Mouse (Mus musculus) cerebral cortex, adult 2 months (tissue): Measurements from ENCODE around the gene Mxd1.

ENCODE experiments used
- WGBS: fragments of 180-500 bp; shearing (Covaris S2); methylation state at CpG from one replicate; pipeline ENCODE4 v1.1.7; 2018; 5-methylcytosine and 5-hydroxymethylcytosine counted together

Mxd1 gene

DNA sequence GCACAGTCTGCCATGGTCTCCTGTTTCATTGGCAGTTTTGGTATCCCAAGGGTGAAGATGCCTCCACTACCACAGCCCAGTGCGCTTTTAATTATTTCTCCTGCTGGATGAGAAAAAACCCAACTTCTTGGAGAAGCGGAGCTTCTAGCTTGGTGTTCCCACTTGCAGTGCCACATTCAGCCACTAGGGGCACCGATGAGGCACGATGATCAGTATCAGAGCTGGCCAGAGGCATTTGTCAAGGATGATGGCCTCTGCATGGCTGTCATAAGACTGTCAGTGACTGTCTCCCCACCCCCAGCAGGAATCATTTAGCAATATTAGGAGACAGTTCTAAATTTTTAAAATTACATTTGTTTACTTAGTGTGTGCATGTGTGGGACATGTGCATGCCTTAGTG lies 69.8 kb downstream of the Mxd1 start:
- WGBS = 21% methylated on average over 4 of the region's 4 CpGs

DNA sequence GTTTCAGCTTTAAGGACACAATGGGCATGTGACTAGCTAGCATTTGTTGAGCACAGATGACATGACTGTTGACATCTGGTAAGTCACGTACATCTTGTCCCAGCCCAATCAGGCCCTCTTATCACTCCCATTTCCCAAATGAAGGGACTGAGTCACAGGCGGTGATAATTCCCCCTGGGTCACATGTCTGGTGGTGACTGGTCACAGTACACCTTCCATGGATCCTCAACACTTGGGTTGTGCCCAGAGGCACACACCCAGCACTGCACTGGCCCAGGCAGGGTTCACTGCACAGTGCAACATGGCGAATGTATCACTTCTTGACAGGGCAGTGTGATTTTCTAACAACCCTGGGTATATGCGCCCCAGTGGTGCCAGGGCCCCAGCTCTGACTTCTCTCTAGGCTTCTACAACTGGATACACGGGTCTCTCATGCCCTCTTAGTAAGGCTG lies 70.2 kb downstream of the Mxd1 start:
- 83% methylated on average over 5 of the region's 5 CpGs for WGBS
